ENCODE assay signal across 9 mouse cellular contexts in the genomic region with DNA sequence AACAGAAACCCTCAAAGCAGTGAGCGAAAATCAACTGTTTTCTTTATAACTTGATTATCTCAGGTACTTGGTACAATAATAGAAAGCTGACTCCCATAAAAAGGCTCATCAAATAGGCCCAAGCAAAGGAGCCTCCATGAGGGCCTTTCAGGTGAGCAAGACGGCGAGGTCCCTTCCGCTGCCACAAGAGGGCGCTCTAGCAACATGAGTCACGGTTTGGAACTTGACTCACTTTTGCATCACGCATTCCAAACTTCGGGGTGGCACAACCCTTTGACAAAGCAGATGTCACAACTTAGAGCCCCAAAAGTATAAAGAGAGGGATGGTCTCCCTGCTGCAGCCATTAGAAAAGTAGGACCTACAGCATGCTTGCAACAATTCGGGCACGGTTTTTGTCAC. TPM values are rescaled to one million over a fixed set of nuclear protein-coding genes. Genes with fewer than 3 reads are reported as not detected.
DNase-seq lines count a peak whose midpoint lies in the region; ATAC-seq and TF ChIP-seq lines count a peak whose summit lies in the region.
"Had no signal": no experiment of that assay in that cellular context is flagged by ENCODE, and none has a peak within 500 bp of the region (broad histone marks: within the 10 kb centered on the region; RNA-seq: fewer than 3 reads in every experiment).

No protein-coding gene starts in this region.

- no peak overlapping the region for H3K9ac ChIP-seq in hindbrain, embryonic 14.5 days
- no peak overlapping the region for H3K9ac ChIP-seq in hindbrain, embryonic 12.5 days
- no peak overlapping the region for H3K9ac ChIP-seq in embryonic facial prominence, embryonic 15.5 days
- H3K9ac ChIP-seq in midbrain, postnatal 0 days (replicated peaks; ENCODE audit: low read length, poor library complexity, severe bottlenecking), result no peak overlapping the region
- no peak overlapping the region for H3K9ac ChIP-seq in stomach, postnatal 0 days (ENCODE audit: low read length)
- H3K9ac ChIP-seq: embryonic facial prominence, embryonic 13.5 days had no signal

- TF ChIP-seq EP300 in stomach, postnatal 0 days (optimal IDR thresholded peaks at IDR 0.05), result no peak

- intact Hi-C loops in heart, postnatal 25 days (cut with DNase I), result loop anchor here (2.0 to 5.0 kb wide), 4 partner anchors 62 to 330 kb away; partner anchors contain the start of genes Ttc19 and Zswim7
- intact Hi-C loops in left cerebral cortex, postnatal 10 days (cut with DNase I), result loop anchor here (2.0 to 5.0 kb wide), 2 partner anchors 62 to 94 kb away; no protein-coding TSS in a partner anchor

- no peak overlapping the region for H3K27ac ChIP-seq in hindbrain, embryonic 14.5 days
- no peak overlapping the region for H3K27ac ChIP-seq in hindbrain, embryonic 12.5 days
- no peak overlapping the region for H3K27ac ChIP-seq in bone marrow, adult 2 months (ENCODE audit: control insufficient read depth, insufficient read depth, low read depth, low read length, poor library complexity)
- H3K27ac ChIP-seq in embryonic facial prominence, embryonic 15.5 days (replicated peaks), result no peak overlapping the region
- no peak overlapping the region for H3K27ac ChIP-seq in midbrain, postnatal 0 days (ENCODE audit: low read depth, low read length)
- no peak overlapping the region for H3K27ac ChIP-seq in stomach, postnatal 0 days (replicated peaks)
- H3K27ac ChIP-seq: embryonic facial prominence, embryonic 13.5 days had no signal

- H3K36me3 ChIP-seq in hindbrain, embryonic 14.5 days (replicated peaks; ENCODE audit: control insufficient read depth, insufficient read depth), result no peaks in the 10 kb centered on the region
- no peaks in the 10 kb centered on the region for H3K36me3 ChIP-seq in hindbrain, embryonic 12.5 days
- H3K36me3 ChIP-seq in embryonic facial prominence, embryonic 15.5 days, result no peaks in the 10 kb centered on the region
- no peaks in the 10 kb centered on the region for H3K36me3 ChIP-seq in midbrain, postnatal 0 days (ENCODE audit: insufficient read depth, low read length)
- no peaks in the 10 kb centered on the region for H3K36me3 ChIP-seq in stomach, postnatal 0 days (ENCODE audit: control insufficient read depth, insufficient read depth, low read length)
- H3K36me3 ChIP-seq: embryonic facial prominence, embryonic 13.5 days had no signal

- H3K9me3 ChIP-seq in hindbrain, embryonic 14.5 days (ENCODE audit: control insufficient read depth, low read length), result no peaks in the 10 kb centered on the region
- H3K9me3 ChIP-seq in hindbrain, embryonic 12.5 days (replicated peaks), result no peaks in the 10 kb centered on the region
- H3K9me3 ChIP-seq in embryonic facial prominence, embryonic 15.5 days (replicated peaks), result no peaks in the 10 kb centered on the region
- no peaks in the 10 kb centered on the region for H3K9me3 ChIP-seq in midbrain, postnatal 0 days (ENCODE audit: low read length)
- H3K9me3 ChIP-seq in stomach, postnatal 0 days (ENCODE audit: control insufficient read depth, low read length), result no peaks in the 10 kb centered on the region
- H3K9me3 ChIP-seq: embryonic facial prominence, embryonic 13.5 days had no signal

- H3K4me2 ChIP-seq in hindbrain, embryonic 14.5 days (replicated peaks), result no peak overlapping the region
- H3K4me2 ChIP-seq in hindbrain, embryonic 12.5 days (replicated peaks), result no peak overlapping the region; the same call in 1 of the 2 replicates
- H3K4me2 ChIP-seq in embryonic facial prominence, embryonic 15.5 days (replicated peaks), result peak overlapping the region; percentile 21; the same call in 1 of the 2 replicates
- H3K4me2 ChIP-seq in midbrain, postnatal 0 days (ENCODE audit: low read depth, low read length, poor library complexity, severe bottlenecking), result no peak overlapping the region
- H3K4me2 ChIP-seq in stomach, postnatal 0 days (replicated peaks; ENCODE audit: low read depth), result no peak overlapping the region
- H3K4me2 ChIP-seq: embryonic facial prominence, embryonic 13.5 days had no signal

- TF ChIP-seq CTCF in bone marrow, adult 2 months (IDR thresholded peaks at IDR 0.05; ENCODE audit: control insufficient read depth, insufficient read depth, low read length), result peak; percentile 98
- peak; percentile 90 for TF ChIP-seq CTCF in midbrain, postnatal 0 days (IDR thresholded peaks at IDR 0.05)
- TF ChIP-seq CTCF in stomach, postnatal 0 days (IDR thresholded peaks at IDR 0.05; ENCODE audit: low read depth), result peak; percentile 92

- DNase-seq in hindbrain, embryonic 14.5 days (ENCODE audit: low spot score), result peak; percentile 89
- peak; percentile 23 for DNase-seq in heart, postnatal 25 days (ENCODE audit: low spot score)
- peak; percentile 76 to 84 for DNase-seq in left cerebral cortex, postnatal 10 days (ENCODE audit: extremely low spot score in 1 of 2, low spot score in 2 of 2)
- peak; percentile 83 for DNase-seq in midbrain, postnatal 0 days (ENCODE audit: low spot score)
- peak; percentile 82 for DNase-seq in stomach, postnatal 0 days (ENCODE audit: low spot score)

- TF ChIP-seq POLR2A in bone marrow, adult 2 months (IDR thresholded peaks at IDR 0.05; ENCODE audit: borderline replicate concordance, control insufficient read depth, low read depth, low read length), result no peak

- no peaks in the 10 kb centered on the region for H3K4me1 ChIP-seq in hindbrain, embryonic 14.5 days (replicated peaks; ENCODE audit: control insufficient read depth, insufficient read depth, low read length)
- H3K4me1 ChIP-seq in hindbrain, embryonic 12.5 days, result no peaks in the 10 kb centered on the region
- no peaks in the 10 kb centered on the region; the same call in 1 of the 2 replicates for H3K4me1 ChIP-seq in bone marrow, adult 2 months (ENCODE audit: control insufficient read depth, insufficient read depth, low read length)
- H3K4me1 ChIP-seq in embryonic facial prominence, embryonic 15.5 days, result no peaks in the 10 kb centered on the region
- no peaks in the 10 kb centered on the region for H3K4me1 ChIP-seq in midbrain, postnatal 0 days (ENCODE audit: insufficient read depth, low read length)
- H3K4me1 ChIP-seq in stomach, postnatal 0 days (replicated peaks; ENCODE audit: control insufficient read depth, insufficient read depth), result no peaks in the 10 kb centered on the region
- H3K4me1 ChIP-seq: embryonic facial prominence, embryonic 13.5 days had no signal

- 20% methylated on average over 10 of the region's 10 CpGs for WGBS in hindbrain, embryonic 14.5 days
- 18% methylated on average over 10 of the region's 10 CpGs for WGBS in hindbrain, embryonic 12.5 days
- 15% methylated on average over 10 of the region's 10 CpGs for WGBS in bone marrow, adult 2 months
- whole genome bisulfite sequencing in embryonic facial prominence, embryonic 15.5 days, result 11% methylated on average over 10 of the region's 10 CpGs
- 18% methylated on average over 10 of the region's 10 CpGs for WGBS in midbrain, postnatal 0 days
- WGBS in stomach, postnatal 0 days, result 18% methylated on average over 10 of the region's 10 CpGs

- no peak overlapping the region for H3K4me3 ChIP-seq in hindbrain, embryonic 14.5 days (replicated peaks; ENCODE audit: low read length)
- no peak overlapping the region for H3K4me3 ChIP-seq in hindbrain, embryonic 12.5 days
- H3K4me3 ChIP-seq in bone marrow, adult 2 months (replicated peaks; ENCODE audit: control insufficient read depth, low read depth, low read length), result no peak overlapping the region
- no peak overlapping the region for H3K4me3 ChIP-seq in embryonic facial prominence, embryonic 15.5 days (replicated peaks)
- H3K4me3 ChIP-seq in midbrain, postnatal 0 days (ENCODE audit: low read depth, low read length), result no peak overlapping the region
- no peak overlapping the region for H3K4me3 ChIP-seq in stomach, postnatal 0 days (ENCODE audit: low read depth, low read length)
- H3K4me3 ChIP-seq: embryonic facial prominence, embryonic 13.5 days had no signal

- no peaks in the 10 kb centered on the region for H3K27me3 ChIP-seq in hindbrain, embryonic 14.5 days (ENCODE audit: control insufficient read depth, insufficient read depth, low read length)
- H3K27me3 ChIP-seq in hindbrain, embryonic 12.5 days, result no peaks in the 10 kb centered on the region
- no peaks in the 10 kb centered on the region for H3K27me3 ChIP-seq in embryonic facial prominence, embryonic 15.5 days
- no peaks in the 10 kb centered on the region for H3K27me3 ChIP-seq in midbrain, postnatal 0 days (ENCODE audit: insufficient read depth, low read length)
- no peaks in the 10 kb centered on the region for H3K27me3 ChIP-seq in stomach, postnatal 0 days (ENCODE audit: control insufficient read depth, insufficient read depth, low read length)
- H3K27me3 ChIP-seq: embryonic facial prominence, embryonic 13.5 days had no signal

- ATAC-seq in hindbrain, embryonic 14.5 days (ENCODE audit: low FRiP score), result 0 out of 2 replicates have a peak, but pooled peaks have one; percentile 8
- ATAC-seq in hindbrain, embryonic 12.5 days (ENCODE audit: low FRiP score), result no peak
- no peak for ATAC-seq in embryonic facial prominence, embryonic 15.5 days (ENCODE audit: insufficient number of reproducible peaks, low FRiP score, low TSS enrichment, low read depth)
- no peak for ATAC-seq in midbrain, postnatal 0 days (ENCODE audit: low FRiP score)
- ATAC-seq in stomach, postnatal 0 days (ENCODE audit: low FRiP score, low TSS enrichment), result peak; percentile 41; the same call in 1 of the 2 replicates

RNA-seq across cellular contexts. Expression of gene Specc1, which starts 5.9 kb away (rescaled TPM):
- polyA plus RNA-seq in hindbrain, embryonic 14.5 days (2014; fragmentation: Nextera tagmentation; extraction: Ambion mirVana), result 11.5 TPM in 2 replicates
- 15.7 and 16.5 TPM in 2 replicates for polyA plus RNA-seq in hindbrain, embryonic 12.5 days (2016; fragmentation: Nextera tagmentation; extraction: Ambion mirVana)
- 69.9 and 73.8 TPM in 2 replicates for polyA plus RNA-seq in bone marrow, adult 2 months (2011; ENCODE audit: insufficient read depth, insufficient read length, low replicate concordance, missing spikeins)
- polyA plus RNA-seq in embryonic facial prominence, embryonic 15.5 days (2015; fragmentation: Nextera tagmentation; extraction: Ambion mirVana), result 10.8 and 12.7 TPM in 2 replicates
- 10 to 100 TPM in 1 of 2 experiments, 1 to 10 TPM in 1; 9.6 to 16.5 TPM for total RNA-seq in heart, postnatal 25 days (2021)
- total RNA-seq in left cerebral cortex, postnatal 10 days (2021), result 10 to 100 TPM; 31.0 to 31.1 TPM
- total RNA-seq in midbrain, postnatal 0 days (2014; rRNA removed), result 25.0 and 27.5 TPM in 2 replicates
- 11.6 and 12.8 TPM in 2 replicates for polyA plus RNA-seq in midbrain, postnatal 0 days (2015; fragmentation: Nextera tagmentation; extraction: Ambion mirVana)
- 2.5 and 3.2 TPM in 2 replicates for polyA plus RNA-seq in stomach, postnatal 0 days (2015; fragmentation: Nextera tagmentation; extraction: Ambion mirVana)

RNA-seq across cellular contexts. Expression of gene Akap10, which starts 20.6 kb away (rescaled TPM):
- polyA plus RNA-seq in hindbrain, embryonic 14.5 days (2014; fragmentation: Nextera tagmentation; extraction: Ambion mirVana), result 14.2 and 14.4 TPM in 2 replicates
- polyA plus RNA-seq in hindbrain, embryonic 12.5 days (2016; fragmentation: Nextera tagmentation; extraction: Ambion mirVana), result 18.9 and 19.7 TPM in 2 replicates
- 7.2 and 25.6 TPM in 2 replicates for polyA plus RNA-seq in bone marrow, adult 2 months (2011; ENCODE audit: insufficient read depth, insufficient read length, low replicate concordance, missing spikeins)
- polyA plus RNA-seq in embryonic facial prominence, embryonic 15.5 days (2015; fragmentation: Nextera tagmentation; extraction: Ambion mirVana), result 16.1 and 16.5 TPM in 2 replicates
- 10 to 100 TPM; 14.1 to 14.5 TPM for total RNA-seq in heart, postnatal 25 days (2021)
- total RNA-seq in left cerebral cortex, postnatal 10 days (2021), result 10 to 100 TPM; 28.4 to 31.2 TPM
- total RNA-seq in midbrain, postnatal 0 days (2014; rRNA removed), result 16.7 and 24.5 TPM in 2 replicates
- polyA plus RNA-seq in midbrain, postnatal 0 days (2015; fragmentation: Nextera tagmentation; extraction: Ambion mirVana), result 5.9 and 6.3 TPM in 2 replicates
- polyA plus RNA-seq in stomach, postnatal 0 days (2015; fragmentation: Nextera tagmentation; extraction: Ambion mirVana), result 7.1 and 8.1 TPM in 2 replicates

Comparison
In these comparisons a context has a peak if more than half of its experiments do, and no peak if none do; other contexts are left out.
1. ATAC-seq: peak in hindbrain, embryonic 14.5 days (single experiment) and stomach, postnatal 0 days (single experiment); none in hindbrain, embryonic 12.5 days (single experiment), embryonic facial prominence, embryonic 15.5 days (single experiment) and midbrain, postnatal 0 days (single experiment).
2. DNase-seq: peak in every context shown above with its lines; median percentile 89 in hindbrain, embryonic 14.5 days; 83 in midbrain, postnatal 0 days; 82 in stomach, postnatal 0 days; 80 in left cerebral cortex, postnatal 10 days; 23 in heart, postnatal 25 days.
3. Peak in every context shown above with its lines, with median percentiles within 50 percentile points of each other: CTCF ChIP-seq.